Mouse (Mus musculus) E14TG2a.4 (cell line): ENCODE measurements around the gene Wdr35.

Source experiments
- H3K27me3 ChIP-seq: 2 replicates; pipeline ENCODE4 v1.6.1; 2014; ENCODE audit warnings: low read length, control low read depth; ENCODE audit not compliant: insufficient read depth
- H3K36me3 ChIP-seq: 2 replicates; pipeline ENCODE4 v1.6.1; 2014; ENCODE audit warnings: low read length, control low read depth; ENCODE audit not compliant: insufficient read depth
- H3K4me1 ChIP-seq: replicated peaks from 2 replicates; pipeline ENCODE4 v1.6.1; 2014; ENCODE audit warnings: low read depth, low read length, control low read depth
- H3K4me3 ChIP-seq: replicated peaks from 2 replicates; pipeline ENCODE4 v1.5.1; 2014; ENCODE audit warnings: mild to moderate bottlenecking, low read length
- H3K9me3 ChIP-seq: 2 replicates; pipeline ENCODE4 v1.6.1; 2014; ENCODE audit warnings: low read length, control low read depth
- CTCF ChIP-seq: conservative IDR thresholded peaks from 2 replicates; pipeline ENCODE4 v1.5.1; 2014; ENCODE audit warnings: low read length
- NANOG ChIP-seq: IDR thresholded peaks from 2 replicates; pipeline ENCODE4 v1.6.1; 2014; ENCODE audit warnings: borderline replicate concordance, low read length, mixed read lengths
- POU5F1 ChIP-seq: IDR thresholded peaks from 2 replicates; pipeline ENCODE4 v1.6.1; 2014; ENCODE audit warnings: low read length, borderline replicate concordance

Wdr35 gene

DNA sequence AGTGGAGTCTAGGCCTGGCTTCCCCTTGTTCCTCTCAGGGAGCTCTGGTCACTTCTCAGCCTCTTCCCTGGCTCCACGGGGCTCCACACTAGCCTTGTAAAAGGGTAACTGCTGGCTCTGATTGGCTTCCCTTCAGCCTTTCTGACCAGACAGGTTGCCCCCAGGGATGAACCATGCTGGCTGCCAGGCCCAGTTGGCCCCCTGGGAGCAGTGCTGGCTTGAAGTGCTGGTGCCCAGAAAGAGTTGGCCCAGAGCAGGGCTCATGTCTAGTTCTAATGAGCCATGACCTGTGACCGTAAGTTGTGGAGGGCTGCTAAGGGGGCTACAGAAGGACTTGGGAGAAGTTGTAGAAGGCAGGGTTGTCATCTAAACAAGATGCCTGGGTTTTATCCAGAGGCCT lies 80.3 kb downstream of the Wdr35 start:
- Histone ChIP-seq H3K36me3 (no peaks in the 10 kb centered on the region), H3K27me3 (peaks cover 52% of the 10 kb centered on the region), H3K4me3 (no peak overlapping the region), H3K4me1 (peaks cover 24% of the 10 kb centered on the region), H3K9me3 (no peaks in the 10 kb centered on the region)
- no peak for TF ChIP-seq POU5F1
- no peak for TF ChIP-seq CTCF
- no peak for TF ChIP-seq NANOG

DNA sequence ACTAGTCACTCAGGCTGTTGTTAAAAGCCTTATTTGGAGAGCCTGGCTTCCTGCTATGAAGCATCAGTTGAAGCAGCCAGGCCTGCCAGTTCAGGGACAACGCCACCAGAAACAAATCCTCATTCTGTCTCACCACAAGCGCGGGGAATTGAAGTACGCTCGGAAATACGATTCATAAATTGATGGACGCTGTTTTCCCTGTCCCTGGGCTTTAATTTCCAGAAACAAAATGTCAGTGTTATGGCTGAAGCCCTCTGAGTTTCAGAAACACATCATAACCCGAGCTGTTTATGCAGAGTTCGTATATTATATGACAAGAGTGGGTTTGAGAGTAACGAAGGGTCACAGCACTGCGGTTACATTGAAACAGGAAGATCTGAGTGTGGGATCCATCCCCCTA lies 81.6 kb downstream of the Wdr35 start:
- no peak overlapping the region for H3K4me3 ChIP-seq
- peaks cover 22% of the 10 kb centered on the region for H3K4me1 ChIP-seq
- H3K27me3 ChIP-seq = peaks cover 43% of the 10 kb centered on the region
- H3K36me3 ChIP-seq = no peaks in the 10 kb centered on the region
- TF ChIP-seq NANOG (no peak), POU5F1 (no peak), CTCF (no peak)
- H3K9me3 ChIP-seq = no peaks in the 10 kb centered on the region

DNA sequence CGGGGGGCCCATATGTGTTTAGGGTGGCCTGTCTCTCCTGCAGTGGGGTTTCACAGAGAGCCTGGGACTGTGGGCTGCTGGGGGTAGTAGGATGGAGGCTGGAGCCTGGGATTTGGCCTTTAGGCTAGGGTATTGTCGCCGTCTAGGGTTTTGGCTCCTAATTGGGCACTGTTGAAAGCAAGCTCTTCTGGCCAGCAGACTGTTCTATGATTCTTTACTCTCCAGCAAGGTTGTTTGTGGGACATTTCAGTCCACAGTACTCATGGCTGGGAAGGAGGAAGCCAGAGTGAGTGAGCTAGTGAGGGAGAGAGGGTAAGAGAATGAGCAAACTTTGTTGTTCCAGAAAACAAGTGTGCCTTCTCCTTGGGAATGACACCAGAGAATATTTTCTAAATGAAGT lies 85.8 kb downstream of the Wdr35 start:
- H3K27me3 ChIP-seq = peaks cover 25% of the 10 kb centered on the region
- H3K4me1 ChIP-seq = no peaks in the 10 kb centered on the region
- H3K4me3 ChIP-seq = no peak overlapping the region
- no peak for TF ChIP-seq CTCF
- no peak for TF ChIP-seq NANOG
- no peak for TF ChIP-seq POU5F1
- no peaks in the 10 kb centered on the region for H3K36me3 ChIP-seq
- H3K9me3 ChIP-seq = no peaks in the 10 kb centered on the region

DNA sequence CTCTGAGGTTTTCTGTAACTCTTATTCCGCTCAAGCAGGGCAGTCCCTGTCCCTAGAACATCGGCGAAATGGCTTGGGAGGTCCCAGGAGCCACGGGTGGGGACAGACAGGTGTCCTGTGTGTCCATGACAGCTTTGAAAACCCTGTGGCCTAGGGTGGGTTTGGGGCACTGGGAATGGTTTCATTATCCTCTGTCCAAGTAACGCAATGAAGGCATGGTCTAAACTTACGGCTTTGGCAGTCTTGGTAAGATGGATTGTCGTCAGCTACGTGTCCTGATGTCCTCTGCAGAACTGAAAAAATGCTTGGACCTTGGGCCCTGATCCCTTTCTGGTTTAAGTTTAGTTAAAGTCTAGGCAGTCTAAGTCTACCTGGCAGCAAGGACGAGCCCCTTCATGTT lies 86.3 kb downstream of the Wdr35 start:
- no peaks in the 10 kb centered on the region for H3K36me3 ChIP-seq
- no peaks in the 10 kb centered on the region for H3K4me1 ChIP-seq
- no peak overlapping the region for H3K4me3 ChIP-seq
- TF ChIP-seq POU5F1 (no peak), NANOG (no peak), CTCF (no peak)
- no peaks in the 10 kb centered on the region for H3K9me3 ChIP-seq
- H3K27me3 ChIP-seq = peaks cover 21% of the 10 kb centered on the region

- Histone ChIP-seq H3K9me3 (no peaks in the 10 kb centered on the region), H3K4me1 (no peaks in the 10 kb centered on the region), H3K36me3 (no peaks in the 10 kb centered on the region), H3K27me3 (no peaks in the 10 kb centered on the region), H3K4me3 (no peak overlapping the region)
- TF ChIP-seq POU5F1 (no peak), NANOG (no peak), CTCF (no peak)
Measured at GRCm38 (mm10) chr12:9063611-9064010, 89.9 kb downstream of the Wdr35 start.

- H3K4me1 ChIP-seq = no peaks in the 10 kb centered on the region
- H3K9me3 ChIP-seq = no peaks in the 10 kb centered on the region
- no peaks in the 10 kb centered on the region for H3K36me3 ChIP-seq
- no peak overlapping the region for H3K4me3 ChIP-seq
- TF ChIP-seq NANOG (no peak), CTCF (no peak), POU5F1 (no peak)
- H3K27me3 ChIP-seq = no peaks in the 10 kb centered on the region
Measured at GRCm38 (mm10) chr12:9071058-9071457, 97.4 kb downstream of the Wdr35 start.

DNA sequence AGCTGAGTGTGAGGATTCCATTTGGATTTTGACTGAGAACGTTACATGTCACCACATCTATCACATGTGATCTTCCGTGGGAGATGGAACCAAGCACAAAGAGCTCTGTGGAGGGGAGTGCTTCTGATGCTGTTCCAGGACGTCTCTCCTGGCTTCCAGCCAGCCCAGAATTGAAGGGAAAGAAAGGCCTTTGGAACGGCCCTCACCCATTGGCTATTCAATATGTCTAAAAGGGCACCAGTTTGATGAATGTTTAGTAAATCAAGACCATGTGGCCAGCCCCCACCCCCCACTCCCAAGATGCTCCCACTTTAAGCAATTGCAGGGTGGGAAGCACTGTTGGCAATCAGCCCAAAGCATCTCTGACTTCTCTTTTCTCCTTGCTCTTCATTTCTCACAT lies 97.8 kb downstream of the Wdr35 start:
- Histone ChIP-seq H3K4me3 (no peak overlapping the region), H3K4me1 (no peaks in the 10 kb centered on the region), H3K27me3 (no peaks in the 10 kb centered on the region), H3K9me3 (no peaks in the 10 kb centered on the region), H3K36me3 (no peaks in the 10 kb centered on the region)
- TF ChIP-seq CTCF (no peak), POU5F1 (no peak), NANOG (no peak)

DNA sequence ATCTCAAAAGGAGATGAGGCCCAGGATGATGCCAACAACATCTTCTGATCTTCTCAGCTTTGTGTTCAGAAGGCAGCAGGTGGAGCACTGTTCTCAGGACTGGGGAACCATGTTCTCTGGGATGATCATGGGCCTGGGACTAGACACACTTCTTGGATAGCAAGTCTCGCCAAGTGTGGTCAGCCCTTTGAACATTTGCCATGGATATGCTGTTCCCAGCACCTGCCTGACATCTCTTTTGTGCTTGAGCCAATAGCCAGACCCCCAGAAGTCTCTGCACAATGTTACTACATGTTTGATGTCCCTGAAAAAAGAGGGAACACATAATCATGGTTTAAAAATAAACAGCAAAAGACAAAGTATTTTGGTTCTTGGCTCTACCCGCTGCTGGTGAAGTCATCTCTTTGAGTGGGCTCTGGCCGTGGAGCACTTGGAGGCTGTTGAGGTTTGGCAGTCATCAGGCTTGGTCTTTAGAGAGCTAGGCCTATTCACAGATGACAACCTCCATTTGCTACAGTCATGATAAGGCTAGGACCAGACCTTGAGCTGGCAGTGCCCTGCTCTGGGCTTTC lies 103.9 kb downstream of the Wdr35 start:
- Histone ChIP-seq H3K27me3 (no peaks in the 10 kb centered on the region), H3K36me3 (no peaks in the 10 kb centered on the region), H3K9me3 (no peaks in the 10 kb centered on the region), H3K4me1 (no peaks in the 10 kb centered on the region), H3K4me3 (no peak overlapping the region)
- TF ChIP-seq NANOG = no peak
- no peak for TF ChIP-seq POU5F1
- no peak for TF ChIP-seq CTCF
